Mouse (Mus musculus) heart, embryonic 14.5 days (tissue): Measurements from ENCODE around the gene P3h2. TPM values are rescaled to one million over a fixed set of nuclear protein-coding genes. Genes with fewer than 3 reads are reported as not detected.

Experiments used
- ATAC-seq: fragments of 200-750 bp; cut with Nextera tagmentation; 2 replicates; pipeline ENCODE4 v1.8.0; 2017; ENCODE audit warnings: low read depth, moderate TSS enrichment; ENCODE audit not compliant: insufficient number of reproducible peaks, insufficient read depth, low FRiP score
- H3K27ac ChIP-seq, 2 experiments: fragments of 200-500 bp in 1 of 2; fragments of 300-500 bp in 1 of 2; sonication (generic) in 1 of 2; replicated peaks in 1 of 2; 2 replicates each; pipeline ENCODE4 v1.5.1; 2012 to 2014; ENCODE audit warnings: low read depth in 2 of 2, low read length in 2 of 2, control low read depth in 1 of 2, mild to moderate bottlenecking in 1 of 2, mixed read lengths in 1 of 2; ENCODE audit not compliant: control insufficient read depth in 1 of 2, insufficient read depth in 1 of 2
- H3K27me3 ChIP-seq: fragments of 300-500 bp; sonication (generic); 2 replicates; pipeline ENCODE4 v1.6.1; 2014; ENCODE audit warnings: mild to moderate bottlenecking, low read length, control low read depth; ENCODE audit not compliant: control insufficient read depth, insufficient read depth
- H3K36me3 ChIP-seq: fragments of 300-500 bp; sonication (generic); 2 replicates; pipeline ENCODE4 v1.6.1; 2014; ENCODE audit warnings: mild to moderate bottlenecking, control low read depth, low read length, mixed read lengths; ENCODE audit not compliant: control insufficient read depth, insufficient read depth
- H3K4me1 ChIP-seq, 2 experiments: fragments of 200-500 bp in 1 of 2; fragments of 300-500 bp in 1 of 2; sonication (generic) in 1 of 2; 2 replicates each; pipeline ENCODE4 v1.6.1; 2012 to 2014; ENCODE audit warnings: low read length in 2 of 2, control low read depth in 1 of 2, mixed read lengths in 1 of 2; ENCODE audit not compliant: control insufficient read depth in 2 of 2, insufficient read depth in 2 of 2
- H3K4me2 ChIP-seq: fragments of 300-500 bp; sonication (generic); 2 replicates; pipeline ENCODE4 v1.6.1; 2014; ENCODE audit warnings: mild to moderate bottlenecking, low read length
- H3K4me3 ChIP-seq, 2 experiments: fragments of 200-500 bp in 1 of 2; fragments of 300-500 bp in 1 of 2; sonication (generic) in 1 of 2; 2 replicates each; pipeline ENCODE4 v1.5.1; 2012 to 2014; ENCODE audit warnings: low read length in 2 of 2, mild to moderate bottlenecking in 2 of 2, control low read depth in 1 of 2, low read depth in 1 of 2, moderate library complexity in 1 of 2; ENCODE audit not compliant: control insufficient read depth in 1 of 2, insufficient read depth in 1 of 2
- H3K9ac ChIP-seq: fragments of 300-500 bp; sonication (generic); 2 replicates; pipeline ENCODE4 v1.6.1; 2014; ENCODE audit warnings: mild to moderate bottlenecking, low read length
- H3K9me3 ChIP-seq: fragments of 300-500 bp; sonication (generic); 2 replicates; pipeline ENCODE4 v1.6.1; 2016; ENCODE audit warnings: low read length, control low read depth; ENCODE audit not compliant: control insufficient read depth
- WGBS: fragments of 180-500 bp; shearing (Covaris S2); extraction: QIAGEN DNeasy Blood & Tissue Kit; methylation state at CpG from one replicate; pipeline ENCODE4 v1.1.7; 2014; 5-methylcytosine and 5-hydroxymethylcytosine counted together
- polyA plus RNA-seq: library from polyadenylated mRNA; unstranded; fragments of >200 nt; fragmentation: Nextera tagmentation; extraction: Ambion mirVana; gene quantifications from 2 replicates; pipeline ENCODE4 v1.2.1, GENCODE M21; 2014

P3h2 gene
- polyA plus RNA-seq, 1 experiment from 2014 or later: 9.5 TPM

- H3K4me3 ChIP-seq: no peak overlapping the region
- H3K27ac ChIP-seq: no peak overlapping the region
- ATAC-seq: no peak
- no peaks in the 10 kb centered on the region for H3K4me1 ChIP-seq
- WGBS: 40% methylated on average over 4 of the region's 4 CpGs
- H3K4me2 ChIP-seq: no peak overlapping the region
- no peaks in the 10 kb centered on the region for H3K27me3 ChIP-seq
- no peaks in the 10 kb centered on the region for H3K9me3 ChIP-seq
- H3K9ac ChIP-seq: no peak overlapping the region
- H3K36me3 ChIP-seq: peaks cover 18% of the 10 kb centered on the region
Observed at GRCm38 (mm10) chr16:25983635-25984034, 121.9 kb downstream of the P3h2 start.

DNA sequence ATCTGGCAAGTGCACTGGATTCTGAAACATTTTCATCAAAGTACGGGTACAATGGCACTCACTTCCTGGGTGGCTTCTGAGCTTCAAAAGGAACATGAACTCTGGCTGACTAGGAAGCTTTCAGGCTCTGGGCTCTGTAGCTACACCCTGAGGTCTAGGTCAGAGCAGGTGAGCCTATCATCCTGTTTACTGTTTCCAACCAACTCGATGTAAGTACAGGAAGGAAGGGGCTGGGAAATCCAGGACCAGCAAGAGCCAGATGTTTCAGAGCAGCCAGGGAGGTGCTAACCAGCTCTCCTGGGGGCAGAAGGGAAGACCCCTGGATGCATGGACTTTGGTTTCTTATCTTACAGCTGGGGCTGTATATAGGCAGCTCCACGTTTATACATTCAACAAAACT, 126.5 kb downstream of the P3h2 start:
- no peak overlapping the region for H3K27ac ChIP-seq
- H3K4me2 ChIP-seq: no peak overlapping the region
- no peaks in the 10 kb centered on the region for H3K27me3 ChIP-seq
- no peak for ATAC-seq
- WGBS: 62% methylated on average over 3 of the region's 3 CpGs
- H3K4me1 ChIP-seq: no peaks in the 10 kb centered on the region
- peaks cover 20% of the 10 kb centered on the region for H3K36me3 ChIP-seq
- no peak overlapping the region for H3K9ac ChIP-seq
- no peaks in the 10 kb centered on the region for H3K9me3 ChIP-seq
- H3K4me3 ChIP-seq: no peak overlapping the region

GRCm38 (mm10) chr16:25977210-25977609, 128.4 kb downstream of the P3h2 start:
- H3K27me3 ChIP-seq: no peaks in the 10 kb centered on the region
- H3K4me2 ChIP-seq: no peak overlapping the region
- H3K4me3 ChIP-seq: no peak overlapping the region
- no peaks in the 10 kb centered on the region for H3K4me1 ChIP-seq
- H3K9me3 ChIP-seq: no peaks in the 10 kb centered on the region
- H3K27ac ChIP-seq: no peak overlapping the region
- no peak for ATAC-seq
- peaks cover 33% of the 10 kb centered on the region for H3K36me3 ChIP-seq
- 84% methylated on average over 2 of the region's 2 CpGs for WGBS
- H3K9ac ChIP-seq: no peak overlapping the region

DNA sequence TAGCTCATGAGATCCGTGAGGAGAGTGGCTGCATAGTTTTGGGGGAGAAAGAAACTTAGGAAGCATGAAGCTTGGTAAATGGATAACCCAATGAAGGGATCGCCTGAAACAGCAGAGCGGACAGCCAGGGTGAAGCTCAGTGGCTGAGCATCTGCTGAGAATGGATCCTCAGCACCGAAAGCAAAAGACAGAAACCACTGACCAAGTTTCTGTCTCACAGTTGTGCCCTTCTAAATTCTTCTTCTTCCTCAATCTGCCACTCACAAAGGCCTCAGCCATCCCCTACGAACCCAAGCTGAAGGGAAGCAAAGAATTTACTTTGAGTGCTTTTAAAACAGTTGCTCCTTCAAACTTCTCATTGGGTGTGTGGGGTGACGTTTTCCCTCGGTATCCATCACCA, 134.3 kb downstream of the P3h2 start:
- Histone ChIP-seq H3K27ac (no peak overlapping the region), H3K9ac (no peak overlapping the region), H3K4me3 (no peak overlapping the region), H3K36me3 (peaks cover 58% of the 10 kb centered on the region), H3K4me1 (no peaks in the 10 kb centered on the region), H3K4me2 (no peak overlapping the region), H3K27me3 (no peaks in the 10 kb centered on the region), H3K9me3 (no peaks in the 10 kb centered on the region)
- ATAC-seq: no peak
- 88% methylated on average over 7 of the region's 7 CpGs for WGBS

DNA sequence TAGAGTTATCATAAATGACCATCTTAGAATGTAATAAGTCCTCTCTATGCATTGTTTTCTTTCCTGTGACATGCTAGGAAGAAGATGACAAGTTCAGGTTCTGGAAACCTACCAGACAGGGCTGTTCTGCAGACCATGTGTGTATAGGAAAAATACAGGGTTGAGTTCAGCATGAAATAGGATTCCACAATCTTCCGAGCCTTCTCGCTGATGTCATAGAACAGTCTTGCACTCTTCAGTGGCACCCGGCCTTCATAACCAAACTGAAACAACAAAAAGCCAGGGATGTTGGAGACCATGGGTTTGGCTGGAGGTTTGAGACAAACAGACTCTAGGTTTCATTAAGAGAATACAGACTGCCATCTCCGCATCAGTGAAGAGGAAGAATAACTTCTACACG, 134.9 kb downstream of the P3h2 start:
- ATAC-seq: no peak
- H3K4me2 ChIP-seq: no peak overlapping the region
- no peak overlapping the region for H3K9ac ChIP-seq
- no peak overlapping the region for H3K4me3 ChIP-seq
- H3K27me3 ChIP-seq: no peaks in the 10 kb centered on the region
- no peaks in the 10 kb centered on the region for H3K4me1 ChIP-seq
- H3K27ac ChIP-seq: no peak overlapping the region
- H3K36me3 ChIP-seq: peaks cover 63% of the 10 kb centered on the region
- no peaks in the 10 kb centered on the region for H3K9me3 ChIP-seq
- WGBS: 86% methylated on average over 5 of the region's 5 CpGs

DNA sequence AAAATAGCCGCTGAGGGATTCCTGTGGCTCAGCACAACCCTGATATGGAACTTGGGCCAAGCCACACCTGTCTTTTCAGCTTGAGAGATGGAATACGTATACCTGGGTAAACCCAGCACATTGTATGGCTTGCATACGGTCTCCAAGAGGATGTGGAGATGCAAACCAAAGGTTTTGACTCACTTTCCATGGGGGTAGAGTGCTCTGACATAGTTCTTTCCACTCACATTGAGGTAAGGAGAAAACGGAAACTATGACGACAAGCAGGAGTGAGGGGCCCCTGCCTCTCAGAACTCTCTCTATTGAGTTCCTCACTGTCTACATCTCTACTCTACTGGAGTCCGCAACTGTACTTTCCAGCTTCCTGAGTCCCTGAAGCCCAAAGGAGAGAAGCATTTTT, 135.4 kb downstream of the P3h2 start:
- WGBS: 70% methylated on average over 6 of the region's 6 CpGs
- ATAC-seq: no peak
- peaks cover 68% of the 10 kb centered on the region for H3K36me3 ChIP-seq

DNA sequence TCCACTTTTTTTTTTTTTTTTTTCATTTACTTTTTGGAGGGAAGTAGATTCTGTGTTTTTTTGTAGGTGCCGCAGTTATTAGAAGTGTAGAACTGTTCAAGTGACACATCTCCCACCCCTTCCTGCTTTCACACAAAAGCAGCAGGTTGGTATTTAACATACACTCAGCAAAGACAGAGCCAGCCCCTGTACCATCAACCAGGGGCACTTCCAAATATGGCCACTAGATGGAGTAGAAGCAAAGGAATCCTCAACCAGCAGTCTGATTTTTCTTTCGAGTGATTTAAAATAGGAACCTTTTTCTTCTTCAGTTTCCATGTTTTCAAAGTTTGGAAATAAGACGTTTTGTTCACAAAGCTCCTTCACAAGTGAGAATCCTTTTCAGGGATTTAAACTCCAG, 138.3 kb downstream of the P3h2 start:
- H3K9ac ChIP-seq: no peak overlapping the region
- ATAC-seq: no peak
- no peaks in the 10 kb centered on the region for H3K9me3 ChIP-seq
- H3K4me2 ChIP-seq: no peak overlapping the region
- H3K4me1 ChIP-seq: no peaks in the 10 kb centered on the region
- no peaks in the 10 kb centered on the region for H3K27me3 ChIP-seq
- H3K36me3 ChIP-seq: peaks cover 58% of the 10 kb centered on the region
- no peak overlapping the region for H3K27ac ChIP-seq
- WGBS: 23% methylated on average over 3 of the region's 3 CpGs
- H3K4me3 ChIP-seq: no peak overlapping the region

More for the DNA sequence above, 135.4 kb downstream of the P3h2 start:
- Histone ChIP-seq H3K9ac (no peak overlapping the region), H3K4me3 (no peak overlapping the region), H3K27me3 (no peaks in the 10 kb centered on the region), H3K4me1 (no peaks in the 10 kb centered on the region), H3K27ac (no peak overlapping the region), H3K4me2 (no peak overlapping the region), H3K9me3 (no peaks in the 10 kb centered on the region)

- WGBS: 28% methylated on average over 3 of the region's 3 CpGs
- no peaks in the 10 kb centered on the region for H3K4me1 ChIP-seq
- H3K9me3 ChIP-seq: no peaks in the 10 kb centered on the region
- no peaks in the 10 kb centered on the region for H3K27me3 ChIP-seq
- H3K9ac ChIP-seq: no peak overlapping the region
- no peak overlapping the region for H3K4me3 ChIP-seq
- H3K36me3 ChIP-seq: peaks cover 56% of the 10 kb centered on the region
- H3K4me2 ChIP-seq: no peak overlapping the region
- ATAC-seq: no peak
- H3K27ac ChIP-seq: no peak overlapping the region
Observed at GRCm38 (mm10) chr16:25963856-25964255, 141.7 kb downstream of the P3h2 start.
